Mouse (Mus musculus) mesoderm, embryonic 11.5 days (tissue): Measurements from ENCODE around the gene Olfr284.

Experiments
- DNase-seq: peaks from one replicate; pipeline ENCODE4 v3.0.0-alpha.2; 2012; ENCODE audit warnings: low read depth, low spot score

Gene Olfr284

GRCm38 (mm10) chr15:98340887-98341286, at the start of gene Olfr284:
Olfr284 (minus strand) TSS chr15:98340987.
- no peak for DNase-seq

- peak; percentile 78 for DNase-seq
Measured at GRCm38 (mm10) chr15:98389796-98390195, 49.0 kb upstream of the Olfr284 start.

GRCm38 (mm10) chr15:98387621-98388020, 46.8 kb upstream of the Olfr284 start:
- DNase-seq = no peak

- DNase-seq = no peak
Measured at GRCm38 (mm10) chr15:98380846-98381245, 40.1 kb upstream of the Olfr284 start, which contains the start of gene Olfr283. Olfr283 (minus strand) TSS chr15:98380946.

GRCm38 (mm10) chr15:98378209-98378608, 37.4 kb upstream of the Olfr284 start:
- no peak for DNase-seq

GRCm38 (mm10) chr15:98317177-98317724, 23.5 kb downstream of the Olfr284 start, which contains the start of gene Olfr285:
Olfr285 (minus strand) TSS chr15:98317353.
- DNase-seq = no peak

GRCm38 (mm10) chr15:98315703-98316102, 25.1 kb downstream of the Olfr284 start:
- no peak for DNase-seq

GRCm38 (mm10) chr15:98295628-98296551, 44.9 kb downstream of the Olfr284 start, which contains the start of gene Zfp641:
Zfp641 (minus strand) TSS chr15:98296161.
- peak; percentile 19 for DNase-seq

GRCm38 (mm10) chr15:98293651-98294050, 47.1 kb downstream of the Olfr284 start:
- no peak for DNase-seq
